Mouse (Mus musculus): ENCODE measurements around the gene Jagn1.

Jagn1 gene

GRCm38 (mm10) chr6:113442442-113443090 is at the start of gene Jagn1:
Gene Jagn1 (plus strand): TSS chr6:113442569.
- no peak for TF ChIP-seq GATA4 (IDR thresholded peaks at IDR 0.05; ENCODE audit: insufficient replicate concordance, low read length)

- no peak for TF ChIP-seq GATA4 (IDR thresholded peaks at IDR 0.05; ENCODE audit: insufficient replicate concordance, low read length)
Measured at GRCm38 (mm10) chr6:113393951-113394350, 48.4 kb upstream of the Jagn1 start.

DNA sequence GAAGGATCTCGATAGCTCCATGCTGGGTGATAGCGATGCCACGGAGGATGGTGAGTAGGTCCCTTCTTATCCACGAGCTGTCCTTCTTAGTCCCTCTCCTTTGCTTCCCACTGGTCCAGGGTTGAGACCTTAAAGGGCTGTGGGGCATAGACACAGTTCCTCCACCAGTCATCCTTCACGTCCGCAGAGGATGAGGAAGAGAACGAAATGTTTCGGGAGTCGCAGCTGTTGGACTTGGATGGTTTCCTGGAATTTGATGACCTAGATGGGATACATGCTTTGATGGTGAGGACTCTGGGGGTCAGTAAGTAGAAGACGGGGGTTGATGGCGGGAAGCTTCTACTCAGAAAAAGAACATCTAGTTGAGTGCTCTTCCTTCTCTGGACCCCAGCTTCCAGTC is 47.6 kb upstream of the Jagn1 start:
- TF ChIP-seq GATA4 (IDR thresholded peaks at IDR 0.05; ENCODE audit: insufficient replicate concordance, low read length), result no peak

DNA sequence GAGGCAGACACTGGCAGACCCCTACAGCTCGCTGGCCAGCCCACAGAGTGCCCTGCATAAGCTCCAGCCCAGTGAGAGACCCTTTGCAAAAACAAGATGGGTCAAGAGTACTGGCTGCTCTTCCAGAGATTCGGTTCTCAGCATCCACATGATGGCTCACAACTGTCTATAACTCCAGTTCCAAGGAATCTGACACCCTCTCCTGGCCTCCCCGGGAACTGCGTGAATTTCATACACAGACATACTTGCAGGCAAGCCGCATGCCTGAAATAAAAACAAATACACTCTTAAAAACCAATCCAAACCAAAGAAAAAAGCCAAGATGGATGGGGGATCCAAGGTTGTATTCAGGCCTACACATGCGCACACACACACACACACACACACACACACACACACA is 46.9 kb upstream of the Jagn1 start:
- no peak for TF ChIP-seq GATA4 (IDR thresholded peaks at IDR 0.05; ENCODE audit: insufficient replicate concordance, low read length)

DNA sequence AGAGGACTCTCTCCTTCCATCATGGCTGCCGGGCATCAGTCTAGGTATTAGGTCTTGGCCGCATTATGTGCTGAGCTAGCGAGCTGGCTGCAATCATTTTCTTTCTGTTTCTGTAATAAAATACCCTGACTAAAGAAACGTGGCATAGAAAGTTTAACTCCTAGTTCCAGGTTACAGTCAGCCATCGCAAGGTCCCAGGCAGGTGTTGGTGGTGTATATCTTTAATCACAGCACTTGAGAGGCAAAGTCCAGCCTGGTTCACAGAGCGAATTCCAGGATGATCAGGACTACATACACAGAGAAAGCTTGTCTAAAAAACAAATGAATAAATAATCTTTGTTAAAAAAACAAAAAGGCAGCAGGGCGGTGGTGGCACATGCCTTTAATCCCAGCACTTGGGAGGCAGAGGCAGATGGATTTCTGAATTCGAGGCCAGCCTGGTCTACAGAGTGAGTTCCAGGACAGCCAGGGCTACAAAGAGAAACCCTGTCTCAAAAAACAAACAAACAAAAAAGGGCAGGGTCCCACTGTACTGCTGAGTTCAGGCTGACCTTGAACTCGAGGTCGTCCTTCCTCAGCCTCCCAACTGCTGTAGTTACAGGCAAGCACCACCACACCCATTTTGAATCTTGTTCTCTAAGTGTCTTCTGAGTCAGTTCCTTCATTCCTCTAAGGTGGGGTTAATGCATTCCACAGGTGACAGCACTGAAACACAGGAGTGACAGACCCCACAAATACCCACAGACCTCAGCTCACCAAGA is 45.9 kb upstream of the Jagn1 start:
- TF ChIP-seq GATA4 (IDR thresholded peaks at IDR 0.05; ENCODE audit: insufficient replicate concordance, low read length), result no peak

DNA sequence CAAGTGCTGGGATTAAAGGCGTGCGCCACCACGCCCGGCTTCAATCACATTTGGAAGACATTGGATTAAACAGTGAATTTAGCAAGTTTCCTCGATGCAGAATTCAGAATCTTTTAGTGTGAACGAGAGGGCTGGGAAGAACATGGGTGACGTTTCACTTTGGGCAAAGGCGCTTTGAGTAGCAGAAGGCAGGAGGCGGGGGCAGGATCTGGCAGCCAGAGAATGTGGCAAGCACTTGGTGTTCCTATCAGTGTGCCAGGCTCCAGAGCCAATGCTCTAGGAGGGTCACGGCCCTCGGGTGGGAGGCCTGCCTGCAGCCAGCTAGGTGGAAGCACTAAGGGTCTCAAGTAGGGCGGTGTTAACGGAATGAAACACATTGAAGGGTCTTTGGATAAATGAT is 40.3 kb upstream of the Jagn1 start:
- TF ChIP-seq GATA4 (IDR thresholded peaks at IDR 0.05; ENCODE audit: insufficient replicate concordance, low read length), result no peak

- no peak for TF ChIP-seq GATA4 (IDR thresholded peaks at IDR 0.05; ENCODE audit: insufficient replicate concordance, low read length)
Measured at GRCm38 (mm10) chr6:113404649-113405448, 37.5 kb upstream of the Jagn1 start.

DNA sequence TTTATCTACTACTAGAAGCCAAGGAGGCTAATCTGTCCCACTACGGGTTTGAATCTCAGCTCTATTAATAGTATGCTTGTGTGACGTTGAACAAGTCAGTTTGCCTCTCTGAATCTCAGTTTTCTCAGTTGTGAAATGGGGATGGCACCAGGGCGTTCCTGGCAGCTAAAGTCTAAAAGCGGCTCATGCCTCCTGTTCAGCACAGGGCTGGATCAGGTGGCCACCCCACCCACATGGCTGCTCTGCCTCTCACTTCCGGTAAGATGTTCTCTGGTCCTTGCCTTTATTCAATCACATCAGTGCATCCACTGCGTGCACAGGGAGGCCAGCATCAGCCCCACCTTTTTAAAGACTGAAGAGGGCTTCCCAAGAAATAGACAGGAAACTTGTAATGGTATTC is 36.9 kb upstream of the Jagn1 start:
- no peak for TF ChIP-seq GATA4 (IDR thresholded peaks at IDR 0.05; ENCODE audit: insufficient replicate concordance, low read length)

- TF ChIP-seq GATA4 (IDR thresholded peaks at IDR 0.05; ENCODE audit: insufficient replicate concordance, low read length), result no peak
Measured at GRCm38 (mm10) chr6:113406683-113407082, 35.7 kb upstream of the Jagn1 start.

DNA sequence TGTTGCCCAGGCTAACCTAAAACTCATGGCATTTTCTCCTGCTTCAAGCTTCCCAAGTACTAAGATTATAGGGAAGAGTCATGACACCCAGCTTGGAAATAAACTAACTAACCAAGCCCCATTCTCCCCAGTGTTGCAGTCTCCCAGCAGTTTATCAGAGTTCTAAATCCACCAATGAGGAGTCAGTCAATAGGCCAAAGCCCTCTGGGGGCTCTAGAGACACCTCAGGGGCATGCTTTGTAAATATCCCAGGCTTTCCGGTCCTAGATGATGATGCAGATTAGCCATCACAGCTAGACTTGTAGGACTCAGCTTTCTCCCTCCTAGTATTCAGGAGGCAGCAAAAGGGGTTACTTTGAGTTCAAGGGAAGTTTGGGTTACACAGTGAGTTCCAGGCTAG is 32.4 kb upstream of the Jagn1 start:
- TF ChIP-seq GATA4 (IDR thresholded peaks at IDR 0.05; ENCODE audit: insufficient replicate concordance, low read length), result no peak

DNA sequence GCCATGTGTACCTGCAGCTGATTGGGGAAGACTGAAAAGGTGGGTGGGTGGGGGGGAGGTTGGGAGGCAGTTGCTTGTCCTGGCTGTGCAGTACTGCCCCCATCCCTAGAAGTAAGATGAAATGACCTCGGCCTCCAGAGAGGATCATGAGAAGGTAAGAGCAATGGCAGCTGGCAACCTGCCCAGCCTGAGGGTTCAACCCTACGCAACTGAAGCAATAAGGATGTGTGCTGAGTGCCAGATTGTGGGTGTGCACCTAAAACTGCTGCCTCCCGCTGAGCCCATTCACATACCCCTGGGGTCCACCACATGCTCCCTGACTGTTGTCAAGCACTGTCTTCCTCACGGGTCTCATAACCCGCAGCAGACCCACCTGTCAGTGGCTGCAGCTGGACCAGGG is 26.0 kb upstream of the Jagn1 start:
- no peak for TF ChIP-seq GATA4 (IDR thresholded peaks at IDR 0.05; ENCODE audit: insufficient replicate concordance, low read length)

GRCm38 (mm10) chr6:113418441-113419198 is 23.7 kb upstream of the Jagn1 start:
- TF ChIP-seq GATA4 (IDR thresholded peaks at IDR 0.05; ENCODE audit: insufficient replicate concordance, low read length), result no peak

GRCm38 (mm10) chr6:113419199-113419587 is 23.2 kb upstream of the Jagn1 start, which contains the start of gene Rpusd3:
Gene Rpusd3 (minus strand): TSS chr6:113419340.
- no peak for TF ChIP-seq GATA4 (IDR thresholded peaks at IDR 0.05; ENCODE audit: insufficient replicate concordance, low read length)

DNA sequence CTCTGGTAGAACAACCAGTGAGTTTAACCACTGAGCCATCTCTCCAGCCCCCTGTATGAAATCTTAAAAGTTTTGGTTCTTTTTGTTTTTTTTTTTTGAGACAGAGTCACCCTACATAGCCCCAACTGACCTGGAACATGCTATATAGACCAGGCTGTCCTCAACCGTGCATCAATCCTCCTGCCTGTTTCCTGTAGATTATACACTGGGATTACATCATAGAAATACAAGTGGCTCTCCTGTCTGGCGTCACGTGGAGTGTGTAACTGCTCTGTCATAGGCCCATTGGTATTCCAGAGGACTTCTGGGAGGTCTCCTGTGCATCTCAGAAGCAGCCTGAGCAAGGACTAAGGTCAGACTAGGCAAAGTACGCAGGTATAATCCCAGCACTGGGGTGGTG is 19.4 kb upstream of the Jagn1 start:
- TF ChIP-seq GATA4 (IDR thresholded peaks at IDR 0.05; ENCODE audit: insufficient replicate concordance, low read length), result no peak

DNA sequence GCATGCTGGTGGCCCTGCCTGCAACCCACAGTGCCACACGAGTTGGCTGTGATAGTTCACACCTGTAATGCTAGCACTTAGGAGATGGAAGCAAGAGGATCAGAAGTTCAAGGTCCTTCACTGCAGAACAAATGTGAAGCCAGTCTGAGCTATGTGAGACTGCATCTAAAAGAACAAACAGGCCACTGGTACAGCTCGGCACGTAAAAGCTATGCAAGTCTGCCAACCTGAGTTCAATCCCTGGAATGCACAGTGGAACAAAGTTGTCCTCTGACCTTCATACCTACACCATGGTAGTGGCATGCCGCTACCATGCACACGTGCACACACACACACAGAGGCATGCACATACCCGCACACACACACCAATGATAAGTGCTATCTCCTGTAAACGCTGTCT is 18.2 kb upstream of the Jagn1 start:
- TF ChIP-seq GATA4 (IDR thresholded peaks at IDR 0.05; ENCODE audit: insufficient replicate concordance, low read length), result no peak
